Mouse (Mus musculus) G1E (cell line): ENCODE data around the gene Baz2b.

Experiments
- CTCF ChIP-seq: IDR thresholded peaks from 2 replicates; pipeline ENCODE4 v1.5.1; 2012; ENCODE audit warnings: low read depth, low read length, inconsistent platforms, mixed read lengths
- GATA1 ChIP-seq: IDR thresholded peaks from 2 replicates; pipeline ENCODE4 v1.6.1; 2012; ENCODE audit warnings: borderline replicate concordance, low read length, inconsistent platforms, mixed read lengths
- GATA2 ChIP-seq: IDR thresholded peaks from 2 replicates; pipeline ENCODE4 v1.6.1; 2012; ENCODE audit warnings: low read depth, low read length, inconsistent platforms, borderline replicate concordance
- POLR2AphosphoS5 ChIP-seq: IDR thresholded peaks from 2 replicates; pipeline ENCODE4 v1.6.1; 2012; ENCODE audit warnings: low read depth, low read length, inconsistent platforms; ENCODE audit not compliant: insufficient replicate concordance
- TAL1 ChIP-seq: conservative IDR thresholded peaks from 2 replicates; pipeline ENCODE4 v1.6.1; 2012; ENCODE audit warnings: low read depth, low read length, inconsistent platforms, mixed read lengths

DNA sequence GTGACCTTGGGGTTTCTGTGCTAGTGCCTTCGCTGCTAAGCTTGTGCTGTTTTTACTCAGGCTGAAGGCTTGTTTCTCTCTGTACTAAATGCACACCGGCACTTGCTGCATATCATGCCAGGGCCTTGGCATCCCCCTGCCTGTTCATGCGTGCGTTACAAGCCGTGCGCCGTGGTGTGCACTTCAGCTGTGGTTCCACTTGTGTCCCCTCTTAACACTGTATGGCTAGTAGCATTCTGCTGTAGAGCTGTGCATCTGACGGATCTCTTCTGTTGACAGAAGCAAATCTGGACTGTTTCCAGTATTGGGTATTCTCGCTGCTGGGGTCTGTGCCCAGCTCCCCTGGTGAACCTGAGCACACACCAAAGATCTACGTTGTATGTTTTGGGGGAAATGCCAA is 356.1 kb downstream of the Baz2b start:
- no peak for TF ChIP-seq TAL1
- no peak for TF ChIP-seq GATA1
- no peak for TF ChIP-seq CTCF
- no peak for TF ChIP-seq POLR2AphosphoS5
- no peak for TF ChIP-seq GATA2
